Mouse (Mus musculus) limb, embryonic 11.5 days (tissue): ENCODE measurements around the gene AW011738. TPM values are rescaled to one million over a fixed set of nuclear protein-coding genes. Genes with fewer than 3 reads are reported as not detected.
A peak's percentile ranks its signal among the peaks of the same experiment; 100 is the strongest.

Experiments used
- ATAC-seq: fragments of 200-750 bp; cut with Nextera tagmentation; 2 replicates; pipeline ENCODE4 v1.8.0; 2017; ENCODE audit warnings: low read depth; ENCODE audit not compliant: insufficient number of reproducible peaks, low FRiP score, low TSS enrichment
- DNase-seq: peaks from one replicate; pipeline ENCODE4 v3.0.0-alpha.2; 2015; ENCODE audit warnings: low spot score
- H3K27ac ChIP-seq: fragments of 300-500 bp; sonication (generic); replicated peaks from 2 replicates; pipeline ENCODE4 v1.5.1; 2014; ENCODE audit warnings: low read depth, mild to moderate bottlenecking, low read length
- H3K27me3 ChIP-seq: fragments of 300-500 bp; sonication (generic); 2 replicates; pipeline ENCODE4 v1.6.1; 2014; ENCODE audit warnings: mild to moderate bottlenecking, low read length, mixed read lengths; ENCODE audit not compliant: control insufficient read depth, insufficient read depth
- H3K36me3 ChIP-seq: fragments of 300-500 bp; sonication (generic); 2 replicates; pipeline ENCODE4 v1.6.1; 2014; ENCODE audit warnings: mild to moderate bottlenecking, low read length, moderate library complexity, mixed read lengths; ENCODE audit not compliant: control insufficient read depth, insufficient read depth
- H3K4me1 ChIP-seq: fragments of 300-500 bp; sonication (generic); 2 replicates; pipeline ENCODE4 v1.6.1; 2014; ENCODE audit warnings: low read length, mixed read lengths; ENCODE audit not compliant: control insufficient read depth, insufficient read depth
- H3K4me2 ChIP-seq: fragments of 300-500 bp; sonication (generic); 2 replicates; pipeline ENCODE4 v1.6.1; 2014; ENCODE audit warnings: low read depth, mild to moderate bottlenecking, moderate library complexity; ENCODE audit not compliant: severe bottlenecking
- H3K4me3 ChIP-seq: fragments of 300-500 bp; sonication (generic); 2 replicates; pipeline ENCODE4 v1.5.1; 2014; ENCODE audit warnings: low read depth, low read length
- H3K9ac ChIP-seq: fragments of 300-500 bp; sonication (generic); 2 replicates; pipeline ENCODE4 v1.6.1; 2014; ENCODE audit warnings: mild to moderate bottlenecking, low read length
- H3K9me3 ChIP-seq: fragments of 300-500 bp; sonication (generic); 2 replicates; pipeline ENCODE4 v1.6.1; 2016; ENCODE audit warnings: low read length; ENCODE audit not compliant: control insufficient read depth
- WGBS: fragments of 180-500 bp; shearing (Covaris S2); extraction: QIAGEN DNeasy Blood & Tissue Kit; methylation state at CpG from one replicate; pipeline ENCODE4 v1.1.7; 2014; 5-methylcytosine and 5-hydroxymethylcytosine counted together
- polyA plus RNA-seq: library from polyadenylated mRNA; unstranded; fragments of >200 nt; fragmentation: Nextera tagmentation; extraction: Ambion mirVana; gene quantifications from 2 replicates; pipeline ENCODE4 v1.2.1, GENCODE M21; 2014

The AW011738 gene
- polyA plus RNA-seq, 1 experiment from 2014 or later, result 0.28 TPM

DNA sequence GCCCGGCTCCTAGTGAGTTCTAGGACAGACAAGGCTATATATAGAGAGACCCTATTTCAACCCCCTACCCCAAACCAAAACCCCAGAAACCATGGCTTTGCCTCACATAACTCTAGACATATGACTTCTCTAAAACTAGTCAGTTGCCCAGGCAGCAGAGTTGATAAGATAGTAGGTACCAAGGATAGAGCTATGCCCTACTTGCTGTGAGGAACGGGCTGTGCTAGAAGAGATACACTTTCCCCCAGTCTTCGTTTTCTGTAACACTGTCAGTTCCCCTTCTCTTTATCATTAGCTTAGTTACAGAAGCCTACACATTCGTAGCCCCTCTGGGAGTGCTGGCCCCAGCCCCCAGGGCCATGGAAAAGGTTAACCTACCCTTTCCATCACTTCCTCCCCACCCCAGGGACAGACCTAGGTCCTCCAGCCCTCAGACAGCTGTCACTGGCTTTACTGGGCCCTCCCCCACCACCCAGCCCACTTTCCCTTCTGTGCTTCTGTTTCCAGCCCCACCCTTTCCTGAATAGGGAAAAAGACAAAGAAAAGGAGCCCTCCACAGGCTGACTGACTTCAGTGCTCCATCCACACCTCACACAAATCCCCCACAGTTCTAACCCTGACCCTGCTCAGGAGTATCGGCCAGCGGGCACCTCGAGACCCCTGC, 18.7 kb upstream of the AW011738 start:
- ATAC-seq, result no peak
- Histone ChIP-seq H3K4me2 (no peak overlapping the region), H3K9ac (no peak overlapping the region), H3K9me3 (no peaks in the 10 kb centered on the region), H3K4me3 (no peak overlapping the region), H3K27ac (no peak overlapping the region), H3K27me3 (no peaks in the 10 kb centered on the region), H3K36me3 (0 out of 2 replicates have a peak, but pooled peaks cover 1% of the 10 kb centered on the region), H3K4me1 (peaks cover 29% of the 10 kb centered on the region)
- WGBS, result 93% methylated on average over 7 of the region's 7 CpGs
- DNase-seq, result no peak

DNA sequence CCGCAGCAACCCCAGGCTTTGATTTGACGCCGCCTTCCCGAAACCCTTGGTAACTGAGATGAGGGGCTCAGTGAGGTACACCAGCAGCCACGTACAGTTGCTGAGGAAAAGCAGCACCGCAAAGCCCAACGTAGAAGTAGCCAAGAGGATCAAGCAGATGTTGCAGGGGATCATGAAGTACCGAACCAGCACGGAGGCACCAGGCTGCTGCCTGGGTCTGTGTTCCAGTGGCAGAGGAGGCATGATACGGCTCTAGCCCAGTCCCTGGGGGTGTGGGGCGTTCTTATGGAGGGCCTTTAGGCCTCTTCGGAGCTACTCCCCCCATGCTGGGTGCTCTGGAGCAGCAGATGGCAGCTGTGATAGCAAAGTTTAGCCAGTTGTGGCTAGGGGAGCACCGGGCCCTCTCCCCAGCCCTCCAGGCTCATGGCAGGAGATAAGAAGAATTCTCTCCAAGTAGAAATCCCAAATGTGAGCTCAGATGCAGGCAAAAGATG, 17.6 kb upstream of the AW011738 start:
- Histone ChIP-seq H3K4me3 (peak overlapping the region; percentile 24; the same call in 1 of the 2 replicates), H3K36me3 (peaks cover 2% of the 10 kb centered on the region), H3K9me3 (no peaks in the 10 kb centered on the region), H3K4me1 (peaks cover 34% of the 10 kb centered on the region), H3K27me3 (no peaks in the 10 kb centered on the region), H3K9ac (peak overlapping the region; percentile 72), H3K4me2 (peak overlapping the region; percentile 50), H3K27ac (no peak overlapping the region)
- ATAC-seq (no peak), DNase-seq (no peak)
- WGBS, result 83% methylated on average over 13 of the region's 13 CpGs

DNA sequence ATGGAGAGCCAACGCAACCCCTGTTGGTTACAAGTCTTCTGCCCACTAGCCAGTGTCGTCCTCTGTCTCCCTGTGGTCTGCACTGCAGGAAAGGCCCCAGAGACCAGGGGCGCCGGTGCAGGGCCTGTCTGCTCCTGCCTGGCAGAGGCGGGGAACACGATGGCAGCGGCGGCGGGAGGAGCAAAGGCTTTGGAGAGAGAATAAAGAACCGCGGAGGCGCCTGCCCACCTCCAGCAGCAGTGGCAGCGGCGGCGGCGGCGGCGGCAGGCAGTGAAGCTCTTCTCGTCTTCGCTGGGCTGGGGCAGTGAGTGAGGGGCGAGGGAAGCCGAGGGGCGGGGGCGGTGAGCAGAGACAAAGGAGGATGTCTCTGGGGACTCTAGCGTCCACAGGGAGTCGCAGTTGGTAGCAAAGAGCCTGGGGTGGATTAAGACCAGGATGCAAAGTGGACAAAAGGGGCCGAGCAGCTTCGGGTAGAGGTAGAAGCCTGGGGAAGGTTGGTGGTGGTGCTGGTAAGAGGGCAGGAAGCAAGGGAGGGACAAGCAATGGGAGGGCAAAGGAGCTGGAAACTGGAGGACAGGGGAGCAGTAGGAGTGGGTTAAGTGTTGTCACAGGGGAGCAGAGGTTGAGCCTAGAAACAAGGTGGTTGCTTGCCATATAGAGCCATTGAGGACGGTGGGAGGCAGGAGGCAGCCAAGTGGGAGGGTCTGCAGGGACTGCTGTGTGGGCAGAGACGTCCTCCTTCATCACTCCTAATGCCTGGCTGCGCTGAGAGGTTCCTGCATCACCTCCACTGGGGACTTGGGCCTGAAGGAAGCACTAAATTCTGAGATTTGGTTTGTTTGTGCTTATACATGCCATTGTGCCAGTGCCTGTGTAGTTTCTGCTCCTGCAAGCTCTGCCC, 16.9 kb upstream of the AW011738 start:
- no peaks in the 10 kb centered on the region for H3K9me3 ChIP-seq
- peaks cover 2% of the 10 kb centered on the region for H3K36me3 ChIP-seq
- no peak overlapping the region for H3K27ac ChIP-seq
- H3K4me2 ChIP-seq, result peak overlapping the region; percentile 50
- peak overlapping the region; percentile 72 for H3K9ac ChIP-seq
- H3K4me3 ChIP-seq, result peak overlapping the region; percentile 24
- ATAC-seq, result no peak
- H3K27me3 ChIP-seq, result no peaks in the 10 kb centered on the region
- WGBS, result 15% methylated on average over 31 of the region's 31 CpGs
- DNase-seq, result peak; percentile 59
- H3K4me1 ChIP-seq, result peaks cover 34% of the 10 kb centered on the region

DNA sequence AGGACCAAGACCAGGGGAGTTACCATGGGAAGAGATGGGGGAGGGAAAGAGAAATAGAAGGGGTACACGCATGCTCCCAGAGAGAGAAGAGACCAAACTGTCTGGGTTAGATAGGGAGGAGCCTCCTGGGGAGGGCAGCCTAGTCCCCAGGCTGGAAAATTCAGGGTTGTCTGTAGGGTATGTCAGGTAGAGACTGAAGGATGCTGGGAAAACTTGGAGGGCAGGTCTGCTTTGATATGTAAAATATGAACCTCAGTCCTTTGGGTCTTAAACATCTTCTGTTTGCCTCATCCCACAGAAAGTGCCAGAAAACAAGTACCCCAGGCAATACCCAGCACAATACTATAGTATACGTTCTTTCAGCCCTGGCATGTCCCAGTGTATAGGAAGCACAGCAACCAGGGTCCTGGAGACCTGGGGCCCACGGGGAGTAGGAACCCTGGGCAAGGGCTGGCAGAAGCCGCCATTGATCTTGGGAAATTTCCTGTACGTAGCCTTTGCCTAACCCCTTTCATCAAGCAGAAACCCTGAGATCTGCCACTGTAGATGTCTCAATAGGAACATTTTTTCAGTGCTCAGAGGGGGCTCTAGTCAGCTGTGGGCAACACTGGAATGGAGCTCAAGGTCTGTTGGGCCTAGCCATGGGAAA, 14.8 kb upstream of the AW011738 start:
- peaks cover 43% of the 10 kb centered on the region for H3K4me1 ChIP-seq
- H3K4me3 ChIP-seq, result no peak overlapping the region
- peak overlapping the region; percentile 17; the same call in 1 of the 2 replicates for H3K9ac ChIP-seq
- no peaks in the 10 kb centered on the region for H3K9me3 ChIP-seq
- WGBS, result 75% methylated on average over 5 of the region's 5 CpGs
- ATAC-seq, result no peak
- no peak for DNase-seq
- peak overlapping the region; percentile 59; the same call in 1 of the 2 replicates for H3K27ac ChIP-seq
- H3K4me2 ChIP-seq, result no peak overlapping the region
- H3K36me3 ChIP-seq, result peaks cover 9% of the 10 kb centered on the region
- no peaks in the 10 kb centered on the region for H3K27me3 ChIP-seq

DNA sequence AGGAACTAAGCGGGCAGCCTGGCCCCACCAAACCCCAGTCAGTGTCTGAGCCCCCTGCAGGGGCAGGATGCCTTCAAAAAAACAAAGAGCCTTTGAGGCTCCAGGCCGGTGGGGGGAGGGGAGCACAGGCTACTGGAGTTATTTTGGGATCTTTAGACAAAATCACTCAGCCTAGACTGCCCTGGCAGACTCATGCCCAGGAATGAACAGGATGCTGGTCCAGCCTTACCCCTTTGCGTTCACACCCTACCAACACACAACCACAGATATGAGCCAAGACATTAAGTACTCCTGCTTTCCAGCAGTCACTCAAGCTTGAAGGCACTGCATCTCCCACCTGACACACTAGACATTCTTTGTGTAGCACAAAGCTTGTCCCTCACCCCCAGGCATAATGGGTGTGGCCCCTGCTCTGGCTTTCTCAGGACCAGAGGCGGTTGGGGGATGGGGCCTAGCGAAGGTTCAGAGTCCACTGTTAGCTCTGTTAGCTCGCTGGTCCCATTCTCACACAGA, 14.2 kb upstream of the AW011738 start:
- H3K4me2 ChIP-seq, result no peak overlapping the region
- DNase-seq (peak; percentile 59), ATAC-seq (peak; percentile 31; the same call in 1 of the 2 replicates)
- no peaks in the 10 kb centered on the region for H3K27me3 ChIP-seq
- 31% methylated on average over 6 of the region's 6 CpGs for WGBS
- no peaks in the 10 kb centered on the region for H3K9me3 ChIP-seq
- peaks cover 48% of the 10 kb centered on the region for H3K4me1 ChIP-seq
- H3K4me3 ChIP-seq, result 0 out of 2 replicates have a peak overlapping the region, but pooled peaks have one; percentile 5
- peak overlapping the region; percentile 59 for H3K27ac ChIP-seq
- peak overlapping the region; percentile 17; the same call in 1 of the 2 replicates for H3K9ac ChIP-seq
- H3K36me3 ChIP-seq, result peaks cover 10% of the 10 kb centered on the region

DNA sequence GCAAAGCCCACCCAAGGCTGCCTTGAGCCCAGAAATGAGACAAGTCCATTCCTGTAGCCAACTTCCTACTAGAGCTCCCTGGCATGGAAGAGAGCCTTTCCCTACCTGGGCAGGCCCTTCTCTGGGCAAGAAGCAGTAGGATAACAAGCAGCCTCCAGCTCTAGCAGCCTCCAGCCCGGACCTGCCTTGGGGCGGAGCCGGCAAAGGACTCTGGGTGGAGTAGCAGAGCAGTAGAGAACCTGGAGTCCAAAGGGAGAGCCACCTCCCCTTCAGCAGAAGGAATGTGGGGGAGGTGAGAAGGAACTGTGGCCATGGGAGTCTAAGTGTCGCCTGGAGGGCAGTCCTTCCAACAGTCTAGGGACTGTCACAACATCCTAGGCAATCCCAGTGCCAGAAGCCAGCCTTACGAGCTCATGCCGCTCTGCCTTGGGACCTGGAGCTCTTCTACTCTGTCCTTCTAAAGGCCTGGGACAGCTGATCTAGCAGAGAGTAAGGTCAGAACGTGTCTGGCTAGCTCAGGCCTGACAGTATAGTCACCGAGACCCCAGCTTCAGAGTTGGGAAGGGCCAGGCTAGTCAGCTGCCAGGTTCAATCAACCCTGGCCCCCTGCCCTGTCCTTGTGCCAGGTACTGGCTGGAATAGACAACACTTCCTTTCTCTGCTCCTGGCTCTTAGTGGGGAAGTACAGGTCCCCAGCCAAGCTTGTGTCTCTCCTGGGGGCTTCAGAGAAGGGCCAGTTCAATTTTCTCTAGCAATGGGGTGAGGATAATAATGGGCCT, 10.5 kb upstream of the AW011738 start:
- no peak for DNase-seq
- Histone ChIP-seq H3K4me2 (no peak overlapping the region), H3K36me3 (peaks cover 10% of the 10 kb centered on the region)

DNA sequence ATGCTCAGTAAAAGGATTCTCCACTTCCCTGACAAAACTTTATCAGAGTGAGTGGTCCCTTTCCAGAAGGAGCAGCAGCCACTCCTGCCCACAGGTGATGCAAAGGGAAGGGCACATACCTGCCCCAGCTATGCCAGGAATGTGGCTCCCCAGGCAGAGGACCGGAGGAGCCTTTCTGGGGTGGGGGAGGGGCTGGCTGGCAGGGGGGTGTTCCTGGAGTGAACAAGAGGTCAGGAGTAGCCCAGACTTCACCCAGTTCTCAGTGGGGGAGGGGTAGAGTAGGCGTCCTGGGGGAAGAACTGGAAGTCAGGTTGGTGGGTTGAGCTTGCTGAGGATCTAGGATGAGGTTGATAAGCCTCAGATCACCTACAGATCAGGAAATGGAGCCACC, 9.9 kb upstream of the AW011738 start:
- 28% methylated on average over 2 of the region's 2 CpGs for WGBS
- peak overlapping the region; percentile 37; the same call in 1 of the 2 replicates for H3K9ac ChIP-seq
- H3K4me3 ChIP-seq, result no peak overlapping the region
- H3K4me1 ChIP-seq, result peaks cover 44% of the 10 kb centered on the region
- no peak overlapping the region for H3K4me2 ChIP-seq
- H3K9me3 ChIP-seq, result no peaks in the 10 kb centered on the region
- ATAC-seq (no peak), DNase-seq (no peak)
- no peak overlapping the region for H3K27ac ChIP-seq
- peaks cover 10% of the 10 kb centered on the region for H3K36me3 ChIP-seq
- H3K27me3 ChIP-seq, result no peaks in the 10 kb centered on the region

More for the DNA sequence above, 10.5 kb upstream of the AW011738 start:
- no peak for ATAC-seq
- Histone ChIP-seq H3K4me3 (no peak overlapping the region), H3K27ac (no peak overlapping the region), H3K9ac (no peak overlapping the region), H3K4me1 (peaks cover 50% of the 10 kb centered on the region), H3K27me3 (no peaks in the 10 kb centered on the region), H3K9me3 (no peaks in the 10 kb centered on the region)
- 35% methylated on average over 8 of the region's 8 CpGs for WGBS
